Mouse (Mus musculus) liver (tissue): ENCODE measurements at regions not wholly inside any gene's neighbourhood (a gene's known extent, or its start where the extent isn't known, plus 50 kb on each side); places are given as distances from the start of the nearest gene placed in this dataset.

Experiments
- DNase-seq: peaks from one replicate; pipeline ENCODE4 v3.0.0-alpha.2; 2020; ENCODE audit warnings: mixed read lengths

DNA sequence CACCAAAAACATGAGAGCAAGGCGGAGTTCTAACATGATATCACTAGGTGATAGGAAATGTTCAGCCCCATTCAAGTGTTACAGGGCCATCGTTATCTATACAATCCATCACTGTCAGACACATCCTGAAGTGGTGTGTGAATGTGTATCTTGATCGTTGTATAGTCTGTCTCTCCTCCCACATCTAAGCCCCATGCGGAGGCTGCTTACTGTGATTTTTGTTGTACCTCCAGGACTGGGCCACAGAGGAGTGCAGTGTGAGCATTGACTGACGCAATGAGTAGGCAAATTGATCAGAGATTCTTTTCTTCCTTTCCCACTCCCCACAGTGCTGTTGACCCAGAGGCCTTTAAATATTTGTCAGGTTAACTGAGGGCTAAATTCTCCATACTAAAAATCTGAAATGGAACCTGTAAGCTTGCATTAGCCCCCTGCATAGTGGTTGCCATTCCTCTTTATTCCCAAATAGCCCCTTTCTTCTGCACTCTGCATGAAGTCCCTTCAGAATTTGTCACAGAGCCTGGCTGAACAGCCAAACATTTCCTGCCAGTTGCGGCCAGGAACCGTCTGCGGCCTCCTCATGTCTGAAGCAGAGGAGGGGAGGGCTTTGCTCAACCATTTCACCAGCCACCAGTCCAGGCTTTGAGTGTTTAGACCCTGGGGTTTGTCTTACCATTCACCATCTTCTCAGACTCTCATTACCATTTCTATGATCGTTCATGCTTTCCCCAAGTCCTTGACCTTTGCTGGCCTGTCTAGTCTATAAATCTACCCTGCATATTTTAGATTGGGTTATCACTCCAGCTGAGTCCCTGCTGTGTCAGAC lies 119.3 kb downstream of the Ttc8 start:
- DNase-seq = no peak

DNA sequence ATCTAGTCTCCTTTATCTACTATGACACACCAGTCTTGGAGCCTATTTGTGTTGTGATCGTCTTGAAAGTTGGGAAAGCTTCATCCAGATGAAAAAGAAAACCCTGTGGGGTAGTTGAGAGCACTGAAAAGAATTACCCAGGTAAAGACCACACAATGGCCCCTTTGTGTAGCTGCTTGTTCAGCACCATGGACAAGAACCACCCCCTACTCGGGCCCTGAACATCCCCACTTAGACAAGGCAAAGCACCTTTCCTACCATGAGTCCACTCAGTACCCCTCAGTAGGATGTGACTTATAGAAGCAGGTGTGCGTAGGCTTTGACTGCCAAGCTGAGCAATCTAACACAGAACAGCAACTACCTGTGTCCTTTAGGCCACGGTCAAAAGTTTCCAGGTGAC lies 121.2 kb downstream of the Ttc8 start:
- no peak for DNase-seq

DNA sequence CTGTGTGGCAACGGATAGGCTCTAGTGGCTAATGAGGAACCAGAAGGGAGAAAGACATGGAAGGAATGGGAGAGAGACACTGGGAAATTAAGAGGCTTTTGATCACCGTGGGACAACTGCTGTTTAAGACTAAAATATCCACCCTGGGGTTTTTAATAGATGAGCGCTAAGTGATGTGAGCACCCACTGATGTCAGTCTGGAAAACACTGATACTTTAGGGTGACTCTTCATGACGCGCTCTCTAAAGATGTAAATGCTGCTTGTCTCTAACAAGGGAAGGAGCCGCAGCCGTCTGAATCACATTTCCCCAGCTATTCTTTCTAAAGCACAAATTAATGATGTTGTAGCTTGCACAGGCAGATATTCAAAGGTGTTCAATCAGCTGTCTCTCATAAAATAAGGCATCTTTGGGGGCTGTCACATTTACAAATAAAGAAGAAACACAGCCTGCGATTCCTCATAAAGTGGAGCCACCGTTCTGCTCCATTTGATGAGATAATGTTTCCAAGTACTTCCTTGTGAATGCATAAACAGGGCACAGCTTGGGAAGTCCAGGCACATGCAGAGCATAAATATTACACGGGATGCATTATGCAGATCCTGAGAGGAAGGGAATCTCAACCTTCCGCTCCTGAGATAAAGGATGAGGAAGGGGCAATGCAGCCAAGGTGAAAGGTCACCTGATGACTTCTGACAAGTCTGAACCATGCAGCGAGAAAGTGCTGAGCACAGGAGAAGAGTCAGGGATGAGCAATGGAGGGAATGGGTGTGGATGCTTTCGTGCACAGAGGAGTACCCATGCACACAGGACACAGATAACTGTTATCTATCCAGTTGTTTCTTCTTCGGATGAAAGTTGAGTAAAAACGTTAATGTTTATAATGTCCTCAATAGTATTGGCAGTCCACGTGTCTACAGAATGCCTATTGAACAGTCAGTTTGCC lies 122.8 kb downstream of the Ttc8 start:
- DNase-seq = no peak

DNA sequence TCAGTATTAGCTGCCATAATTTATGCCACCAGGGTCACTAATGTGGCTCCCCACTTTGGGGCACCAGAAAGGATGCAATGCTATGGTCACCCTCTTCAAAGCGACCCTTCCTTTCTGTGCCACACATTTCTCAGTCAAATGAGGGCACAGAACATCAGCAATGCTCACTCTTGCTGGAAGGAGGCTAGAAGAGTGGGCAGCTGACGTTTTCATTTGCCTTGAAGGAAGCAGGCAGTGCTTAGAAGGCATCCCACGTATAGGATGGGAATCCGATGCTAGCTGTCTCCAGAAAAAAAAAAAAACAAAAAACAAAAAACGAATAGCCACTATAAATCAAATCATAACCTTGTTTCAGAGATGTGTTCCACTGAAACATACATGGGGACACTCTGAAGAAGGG lies 124.1 kb downstream of the Ttc8 start:
- DNase-seq = no peak

DNA sequence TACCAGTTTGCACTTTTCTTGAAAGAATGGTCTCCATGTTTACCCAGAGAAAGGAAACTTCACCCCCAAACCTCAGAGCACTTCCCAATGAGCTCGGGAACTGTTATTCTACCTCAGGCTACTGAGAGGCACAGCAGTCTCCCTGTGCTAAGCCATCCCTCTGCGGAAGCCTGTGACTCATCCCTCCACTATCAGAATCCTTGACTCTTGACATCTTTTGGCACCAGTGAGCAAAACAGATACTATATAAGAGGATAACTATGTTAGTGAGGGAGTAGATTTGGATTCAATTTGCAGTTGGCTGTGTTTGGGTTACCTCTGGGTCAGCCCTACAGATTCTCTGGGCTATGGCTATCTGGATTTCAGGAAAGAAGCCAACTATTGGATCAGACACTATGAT lies 130.1 kb downstream of the Ttc8 start:
- no peak for DNase-seq

DNA sequence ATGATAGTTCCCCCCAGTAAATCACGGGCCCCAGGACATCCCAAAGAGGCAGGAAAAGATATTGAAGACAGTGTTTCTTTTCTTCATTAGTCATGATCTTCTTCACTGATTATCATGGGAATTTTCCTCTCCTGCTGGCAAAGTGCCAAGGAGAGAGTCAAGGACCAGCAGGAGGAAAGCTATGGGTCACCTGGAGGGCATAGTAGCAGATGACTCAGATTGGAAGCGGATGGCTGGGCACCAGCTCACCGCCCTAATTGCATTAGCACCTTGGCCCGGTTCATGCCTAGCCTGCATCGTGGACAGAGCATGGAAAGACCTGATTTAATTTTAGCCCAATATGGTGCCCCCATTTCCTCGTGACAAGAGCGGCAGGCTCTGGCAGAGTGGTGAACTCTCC lies 132.2 kb downstream of the Ttc8 start:
- no peak for DNase-seq

DNA sequence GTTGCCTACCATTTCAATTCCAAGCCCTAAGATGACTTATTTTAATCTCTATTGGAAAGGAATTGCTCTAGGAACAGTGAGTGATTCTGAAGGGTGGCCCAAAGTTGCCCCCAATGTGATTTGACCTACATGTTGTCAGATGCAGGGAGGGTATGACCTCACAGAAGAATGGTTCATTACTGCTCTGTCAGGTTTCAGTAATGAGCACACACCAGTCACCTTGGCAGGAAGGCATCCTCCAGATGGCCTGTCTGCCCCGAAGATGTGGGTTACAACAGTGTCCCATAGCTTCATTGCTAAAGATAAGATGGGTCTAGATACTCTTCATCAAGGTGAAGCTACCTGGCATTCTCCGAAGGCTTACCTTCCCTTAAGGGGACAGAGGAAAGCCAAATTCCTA lies 137.1 kb downstream of the Ttc8 start:
- no peak for DNase-seq

DNA sequence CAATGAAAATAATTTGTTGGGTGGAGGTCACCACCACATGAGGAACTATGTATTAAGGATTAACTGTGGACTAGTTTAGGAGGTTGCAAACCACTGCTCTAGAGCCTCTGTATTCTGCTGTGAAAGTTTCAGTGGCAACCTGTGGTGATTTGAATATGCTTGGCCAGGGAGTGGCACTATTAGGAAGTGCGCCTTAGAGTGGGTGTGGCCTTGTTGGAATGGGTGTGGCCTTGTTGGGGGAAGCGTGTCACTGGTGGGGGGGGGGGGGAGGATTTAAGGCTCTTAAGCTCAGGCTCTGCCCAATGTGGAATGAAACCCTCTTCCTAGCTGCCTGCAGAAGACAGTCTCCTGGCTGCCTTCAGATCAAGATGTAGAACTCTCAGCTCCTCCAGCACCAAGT lies 138.5 kb downstream of the Ttc8 start:
- no peak for DNase-seq

DNA sequence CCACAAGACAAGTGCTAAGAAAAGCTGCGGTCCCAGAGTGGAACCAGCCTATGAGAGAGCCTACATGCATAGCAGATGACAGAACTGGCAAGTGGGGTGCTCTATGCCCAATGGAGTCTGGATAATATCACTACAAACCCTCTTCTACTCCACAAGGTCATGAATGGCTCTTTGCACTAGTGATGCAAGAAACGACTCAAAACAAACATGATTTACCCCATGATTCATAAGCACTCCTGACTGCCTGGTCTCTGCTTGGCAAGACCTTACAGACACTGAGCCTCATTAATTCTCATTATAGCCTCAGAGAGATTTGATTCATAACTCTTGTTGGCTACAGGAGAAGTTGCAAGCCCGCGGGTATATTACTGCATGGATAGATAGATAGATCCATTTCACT lies 139.1 kb downstream of the Ttc8 start:
- no peak for DNase-seq

DNA sequence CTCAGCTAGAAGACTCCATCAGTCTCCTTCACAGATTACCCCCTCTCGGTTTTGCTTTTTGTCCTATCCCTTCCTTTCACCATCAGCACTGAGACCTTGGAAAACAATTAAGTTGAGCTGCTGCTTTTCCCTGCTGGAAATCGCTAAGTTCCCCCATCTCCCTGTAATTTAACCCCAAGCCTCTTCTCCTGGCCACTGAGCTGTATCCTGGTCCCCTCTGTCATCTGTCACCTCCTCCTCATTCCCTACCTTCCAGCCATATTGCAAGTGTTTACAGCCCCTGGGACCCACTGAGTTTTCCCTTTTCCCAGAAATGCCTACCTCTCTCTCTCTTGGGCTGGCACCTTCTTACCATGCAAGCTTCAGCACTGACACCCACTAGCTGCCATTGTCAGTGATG lies 140.3 kb downstream of the Ttc8 start:
- no peak for DNase-seq

DNA sequence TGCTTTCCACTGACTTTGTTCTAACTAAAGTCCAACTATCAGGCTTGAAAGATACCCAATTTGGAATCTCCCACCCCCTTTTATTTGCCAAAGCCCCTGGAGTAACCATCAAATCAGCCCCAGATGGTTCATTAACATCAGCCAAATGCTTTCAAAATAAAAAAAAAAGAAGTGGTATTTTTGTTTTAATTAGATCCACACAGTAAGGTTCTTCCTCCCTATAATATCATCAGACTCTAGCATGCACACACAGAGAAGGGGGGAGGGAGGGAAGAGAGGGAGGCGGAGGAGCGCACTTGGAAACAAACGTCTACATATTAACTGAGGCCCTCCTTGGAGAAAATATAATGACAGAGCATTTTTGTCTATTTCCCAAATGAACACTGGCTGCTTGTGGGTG lies 143.1 kb downstream of the Ttc8 start:
- no peak for DNase-seq

DNA sequence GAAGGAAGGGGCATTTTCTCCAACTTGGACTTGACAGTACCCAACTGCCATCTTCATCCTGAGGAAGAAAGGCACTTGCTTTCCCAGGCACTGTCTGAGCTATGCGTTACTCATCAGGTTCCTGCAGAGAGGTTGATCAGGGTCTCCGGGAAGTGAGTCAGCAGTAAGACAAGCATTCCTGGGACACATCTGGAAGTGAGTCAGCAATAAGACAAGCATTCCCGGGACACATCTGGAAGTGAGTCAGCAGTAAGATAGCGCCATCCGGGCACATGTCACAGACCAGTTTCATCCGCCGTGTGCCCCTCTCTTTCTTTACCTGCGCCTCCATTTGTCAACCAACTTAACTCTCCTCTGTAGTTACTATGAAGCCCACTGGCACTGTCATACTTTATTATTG lies 143.5 kb downstream of the Ttc8 start:
- DNase-seq = no peak

DNA sequence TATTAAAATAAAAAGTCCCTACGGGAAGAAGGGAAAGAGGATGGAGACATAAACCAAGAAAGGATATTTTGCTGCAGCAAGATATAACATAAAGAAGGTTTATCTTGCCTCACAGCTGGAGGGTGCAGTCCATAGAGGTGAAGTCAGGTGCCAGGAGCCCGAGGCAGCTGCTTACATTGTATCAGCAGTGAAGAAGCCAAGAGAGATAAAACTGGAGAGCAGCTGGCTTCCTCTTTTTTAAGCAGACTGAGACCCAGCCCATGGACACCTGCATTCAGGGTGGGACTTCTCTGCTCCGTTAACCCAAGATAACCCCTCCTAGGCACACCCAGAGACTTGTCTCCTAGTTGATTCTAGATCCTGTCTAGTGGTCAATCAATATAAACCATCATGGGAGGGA lies 147.6 kb downstream of the Ttc8 start:
- no peak for DNase-seq

DNA sequence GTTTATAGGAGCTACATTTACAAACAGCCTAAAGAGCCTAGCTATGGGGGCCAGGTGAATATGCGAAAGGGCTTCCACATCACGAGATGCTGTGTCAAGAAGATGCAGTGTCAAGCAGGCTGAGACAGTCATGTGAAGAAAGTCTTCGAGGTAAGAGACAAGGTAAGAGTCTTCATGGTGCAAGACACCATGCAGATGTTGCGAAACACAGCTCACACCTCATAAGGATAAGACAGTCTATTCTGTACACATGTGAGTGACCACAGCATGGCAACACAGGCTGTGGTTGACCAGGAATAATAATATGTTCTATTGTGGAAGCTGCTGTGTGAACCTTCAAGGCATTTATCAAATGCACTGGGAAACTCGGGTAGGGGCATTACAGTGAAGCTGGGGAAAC lies 153.4 kb downstream of the Ttc8 start:
- DNase-seq = no peak

DNA sequence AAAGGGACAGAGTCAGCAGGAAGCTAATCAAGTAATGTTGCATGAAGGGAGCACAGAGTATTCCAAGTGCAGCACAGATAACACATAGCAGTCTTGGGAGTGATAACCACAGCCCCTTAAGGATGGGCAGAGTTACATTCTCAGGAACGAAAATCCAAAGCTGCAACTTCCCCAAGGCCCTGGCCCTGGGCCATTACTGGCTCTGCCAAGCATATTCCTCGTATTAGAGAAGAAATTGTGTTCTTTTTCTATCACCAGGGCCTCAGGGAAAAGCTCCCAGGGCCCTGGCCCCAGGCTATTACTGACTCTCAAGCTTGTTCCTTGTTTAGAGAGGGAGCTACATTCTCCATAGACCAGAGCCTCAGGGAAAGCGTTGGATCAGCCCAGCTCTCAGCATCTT lies 157.0 kb downstream of the Ttc8 start:
- DNase-seq = no peak

DNA sequence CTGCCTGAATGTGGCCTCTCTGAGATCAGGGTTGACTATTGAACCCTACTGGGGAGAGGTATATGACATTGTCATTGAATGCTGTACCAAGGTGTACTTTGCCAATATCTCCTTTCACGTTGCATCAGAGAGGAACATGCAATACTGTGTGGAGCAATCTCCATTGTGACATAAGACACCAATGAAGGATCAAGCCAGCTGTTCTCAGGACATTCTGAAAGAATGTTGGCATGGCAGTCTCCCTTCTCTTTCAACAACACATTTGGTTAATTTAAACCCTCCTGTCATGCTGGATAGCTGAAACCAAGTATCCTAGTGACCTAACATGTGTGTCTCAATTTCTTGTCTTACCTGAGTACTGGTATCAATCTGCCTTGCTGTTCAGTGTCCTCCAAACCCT lies 159.5 kb downstream of the Ttc8 start:
- DNase-seq = no peak

DNA sequence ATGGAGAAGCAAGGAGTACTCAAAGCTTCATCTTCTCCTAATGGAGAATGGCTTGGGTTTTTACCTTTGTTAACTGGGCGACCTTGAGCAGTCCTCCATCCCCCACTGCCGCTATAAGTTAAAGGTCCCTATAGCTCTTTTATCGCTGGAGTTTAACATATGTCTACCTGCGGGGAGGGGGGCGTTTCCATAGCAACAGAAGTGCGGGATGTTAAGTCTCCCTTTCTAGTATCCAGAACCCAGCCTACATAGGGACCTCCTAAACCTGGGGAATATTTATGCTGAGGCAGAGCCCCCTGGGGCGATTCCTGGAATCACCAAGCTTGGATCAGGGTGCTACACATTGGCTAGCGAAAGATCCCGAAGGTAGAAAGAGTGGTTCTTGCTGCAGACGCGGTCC lies 163.2 kb downstream of the Ttc8 start:
- DNase-seq = no peak

DNA sequence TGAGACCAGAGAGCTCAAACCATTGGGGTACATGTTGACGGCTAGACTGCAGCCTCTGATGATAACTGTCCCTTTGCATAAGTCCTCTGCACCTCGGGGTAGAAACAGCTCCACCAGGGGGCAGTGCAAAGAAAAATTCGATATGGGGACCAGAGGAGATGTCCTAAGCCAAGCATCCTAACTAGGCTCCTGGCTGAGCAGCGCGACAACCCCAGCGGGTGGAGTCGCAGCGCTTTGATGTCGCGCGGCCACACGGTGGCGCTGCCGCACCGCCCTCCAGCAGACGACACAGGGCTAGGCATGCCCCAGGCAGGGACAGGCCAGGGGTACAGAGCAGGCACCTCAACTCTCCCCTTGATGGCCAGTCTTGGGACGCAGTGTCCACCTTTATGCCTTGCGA lies 163.8 kb downstream of the Ttc8 start:
- peak; percentile 73 for DNase-seq

DNA sequence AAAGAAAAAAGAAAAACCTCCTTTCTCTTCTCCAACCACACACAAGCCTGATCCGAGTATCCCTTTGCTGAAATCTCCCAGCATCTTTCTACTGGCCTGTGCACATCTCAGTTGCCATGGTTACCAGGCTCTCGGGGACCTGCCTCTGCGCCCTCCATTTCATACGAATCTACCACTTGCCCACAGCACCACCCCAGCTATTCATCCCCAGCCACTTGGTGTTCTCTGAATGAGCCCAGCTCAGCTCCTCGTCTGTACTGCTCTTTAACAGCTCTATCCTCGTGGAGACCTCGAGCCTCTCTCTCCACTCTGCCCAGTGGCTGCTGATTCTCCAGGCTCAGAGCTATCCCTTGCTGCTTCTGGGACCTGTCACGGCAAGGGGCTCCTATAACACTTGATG lies 166.9 kb downstream of the Ttc8 start:
- no peak for DNase-seq

DNA sequence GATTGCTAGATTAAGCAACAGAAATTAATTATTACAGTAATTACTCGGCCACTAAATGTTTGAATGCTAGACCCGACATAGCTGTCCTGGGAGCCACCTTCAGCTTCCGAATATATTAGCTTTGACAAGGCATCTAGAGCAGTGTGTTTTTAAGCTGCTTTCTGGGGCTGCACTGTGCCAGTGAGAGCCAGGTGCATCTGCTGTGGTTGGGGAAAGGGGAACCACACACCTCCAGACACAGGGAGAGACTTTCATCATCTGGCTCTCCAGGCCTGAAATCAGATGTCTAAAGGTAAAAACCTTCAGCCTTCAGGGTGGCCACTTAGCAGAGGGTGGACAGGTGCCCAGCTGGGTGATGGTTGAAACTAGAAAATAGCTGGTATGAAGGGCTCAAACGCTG lies 171.4 kb downstream of the Ttc8 start:
- no peak for DNase-seq

DNA sequence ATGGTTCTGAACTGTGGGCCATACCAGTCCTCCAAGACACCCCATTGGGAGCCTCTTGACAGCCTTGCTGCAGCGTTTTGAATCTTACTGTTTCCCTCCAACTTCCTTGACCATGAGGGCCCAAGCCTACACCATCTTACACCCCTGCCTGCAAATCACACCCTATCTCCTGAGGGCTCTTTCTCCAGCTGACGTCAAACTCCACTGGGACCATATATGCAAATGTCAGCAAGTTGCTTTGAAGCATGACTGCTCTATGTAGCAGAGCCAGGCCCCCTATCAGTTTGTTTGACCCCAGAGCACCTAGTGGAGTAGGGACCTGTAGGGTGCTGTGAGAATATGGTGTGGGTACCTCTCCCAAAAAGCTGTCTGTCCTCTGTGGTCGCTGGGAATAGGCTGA lies 172.8 kb downstream of the Ttc8 start:
- DNase-seq = no peak

DNA sequence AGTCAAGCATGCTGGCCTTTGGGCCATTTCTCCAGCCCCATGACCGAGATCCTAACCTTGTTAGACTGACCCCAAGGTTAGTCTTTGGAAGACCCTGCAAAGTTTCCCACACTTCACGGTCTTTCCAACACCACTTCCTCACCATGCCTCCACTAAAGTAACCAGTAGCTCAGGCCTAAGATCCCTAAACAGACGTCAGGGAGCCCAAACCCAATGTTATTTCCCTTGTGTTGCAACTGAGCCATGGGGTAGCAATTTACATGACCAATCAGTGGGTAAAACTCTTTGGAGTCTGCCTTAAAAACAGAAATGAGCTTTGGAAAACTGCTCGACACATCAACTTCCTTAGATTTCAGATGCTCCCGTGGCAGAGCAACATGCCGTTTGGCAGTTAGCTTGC lies 173.6 kb downstream of the Ttc8 start:
- DNase-seq = no peak

DNA sequence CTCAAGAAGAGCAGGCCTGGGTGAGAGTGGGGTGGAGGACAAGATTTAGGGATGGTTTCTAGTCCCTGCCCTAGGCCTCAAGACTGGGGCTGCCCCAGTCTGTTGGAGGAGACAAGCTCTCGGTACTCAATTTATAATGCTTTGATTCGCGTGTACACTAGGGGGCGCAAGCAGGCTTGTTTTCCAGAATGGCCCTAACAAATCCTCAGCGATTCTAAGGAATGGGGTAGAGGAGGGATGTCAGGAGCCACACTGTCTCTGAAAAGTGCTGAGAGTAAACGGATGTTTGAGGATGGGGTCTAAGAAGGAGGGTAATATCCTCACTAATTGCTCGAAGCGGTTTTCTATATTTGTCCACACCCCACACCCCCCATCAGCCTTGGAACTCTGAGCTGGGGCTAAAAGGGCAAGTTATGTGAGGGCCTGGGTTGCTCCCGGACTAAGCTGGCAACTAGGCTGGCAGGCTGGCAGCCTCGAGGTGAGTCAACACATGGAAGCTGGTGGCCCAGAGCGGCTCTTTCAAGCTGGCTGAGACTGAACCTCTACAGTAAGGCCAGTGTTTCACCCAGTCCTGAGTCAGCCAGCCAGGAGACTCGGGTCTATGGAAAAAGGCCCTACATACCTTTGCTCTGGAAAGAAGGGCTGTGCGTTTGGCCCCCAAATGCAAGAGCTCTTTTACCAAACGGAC lies 176.7 kb downstream of the Ttc8 start:
- DNase-seq = peak; percentile 78

DNA sequence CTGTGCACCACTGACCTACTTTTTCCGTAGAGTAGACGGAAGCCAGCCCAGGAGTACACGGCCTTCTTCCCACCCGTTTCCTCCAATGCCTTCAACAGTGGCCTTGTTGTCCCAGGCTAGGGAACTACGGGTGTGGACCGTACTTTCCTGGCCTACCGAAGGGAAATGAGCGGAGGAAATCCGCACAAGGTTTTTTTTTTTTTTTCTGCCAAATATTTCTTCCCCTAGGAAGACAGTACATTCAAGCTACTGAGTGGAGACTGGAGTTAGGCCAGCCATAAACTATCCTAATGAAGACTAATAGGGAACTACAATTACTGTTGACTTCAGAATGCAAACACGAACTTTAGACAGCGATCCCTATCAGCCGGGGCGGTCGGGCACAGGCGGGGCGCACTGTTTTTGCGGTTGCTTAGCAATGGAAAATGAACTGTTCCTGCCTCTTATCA lies 177.3 kb downstream of the Ttc8 start:
- peak; percentile 52 for DNase-seq
